Mouse (Mus musculus) gonadal fat pad, adult 2 months (tissue): Measurements from ENCODE around the gene Ptges2. TPM values are rescaled to one million over a fixed set of nuclear protein-coding genes. Genes with fewer than 3 reads are reported as not detected.

Experiments used
- DNase-seq: peaks from one replicate; pipeline ENCODE4 v3.0.0-alpha.2; 2012; ENCODE audit warnings: low read depth
- polyA plus RNA-seq: library from polyadenylated mRNA; depleted of rRNA; stranded (reverse); fragments of >200 nt; gene quantifications from 2 replicates; pipeline ENCODE4 v1.2.3, GENCODE M21; 2012

The Ptges2 gene
- polyA plus RNA-seq, 1 experiment, result 50.0 TPM

DNA sequence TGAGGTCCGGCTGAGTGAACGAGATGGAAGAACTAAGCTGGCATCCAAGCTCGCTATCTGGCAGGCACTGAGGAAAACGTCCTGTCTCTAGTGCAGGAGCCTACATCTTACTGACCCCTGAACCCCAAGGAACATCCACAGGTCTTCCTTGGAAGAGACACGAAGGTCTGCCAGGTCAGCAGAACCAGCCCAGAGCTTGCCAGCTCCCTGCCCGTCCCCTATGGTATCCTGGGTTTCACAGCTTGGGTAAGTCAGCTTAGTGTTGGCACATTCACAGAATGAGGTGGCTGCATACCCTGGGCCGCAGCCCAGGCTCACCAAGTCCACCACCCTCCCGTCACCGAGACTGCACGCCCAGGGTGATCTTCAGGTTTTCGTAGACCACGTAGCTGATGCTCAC, 20.1 kb downstream of the Ptges2 start:
- DNase-seq, result no peak

DNA sequence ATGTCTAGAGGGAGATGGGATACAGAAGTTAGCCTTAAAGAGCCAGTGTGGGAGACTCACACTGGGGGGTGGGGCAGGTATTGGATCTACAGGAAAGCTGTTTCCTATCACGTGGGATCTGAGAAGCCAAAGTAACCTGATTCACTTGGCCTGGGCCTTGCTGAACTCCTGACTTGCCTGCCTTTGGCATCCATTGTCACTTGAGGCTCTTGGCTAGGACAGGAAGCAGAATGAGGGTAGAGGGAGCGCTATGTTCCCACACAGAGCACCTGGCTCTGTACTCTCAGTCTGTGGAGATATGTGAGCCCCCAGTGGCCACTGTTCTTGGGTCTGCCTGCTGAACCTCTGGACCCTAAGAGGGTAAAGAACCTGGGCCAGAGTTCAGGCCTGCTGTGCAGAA, 20.9 kb downstream of the Ptges2 start:
- no peak for DNase-seq

DNA sequence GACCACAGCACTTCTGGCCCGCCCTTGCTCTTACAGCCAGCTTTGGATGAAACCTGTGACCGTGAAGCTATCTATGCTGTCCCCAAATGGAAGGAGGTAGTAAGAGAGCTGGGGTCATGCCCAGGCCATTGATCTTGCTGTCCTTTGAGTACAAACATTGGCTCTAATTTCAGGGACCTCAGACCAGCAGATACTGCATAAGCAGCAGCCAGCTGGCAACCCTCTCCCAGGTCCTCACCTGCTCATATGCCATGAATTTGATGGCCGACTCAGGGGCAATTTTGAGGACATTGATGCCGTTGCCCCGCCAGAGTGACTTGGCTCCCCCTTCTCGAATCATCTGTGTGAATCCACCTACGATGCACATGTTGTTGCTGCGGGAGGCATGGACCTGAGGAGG, 21.8 kb downstream of the Ptges2 start:
- no peak for DNase-seq

DNA sequence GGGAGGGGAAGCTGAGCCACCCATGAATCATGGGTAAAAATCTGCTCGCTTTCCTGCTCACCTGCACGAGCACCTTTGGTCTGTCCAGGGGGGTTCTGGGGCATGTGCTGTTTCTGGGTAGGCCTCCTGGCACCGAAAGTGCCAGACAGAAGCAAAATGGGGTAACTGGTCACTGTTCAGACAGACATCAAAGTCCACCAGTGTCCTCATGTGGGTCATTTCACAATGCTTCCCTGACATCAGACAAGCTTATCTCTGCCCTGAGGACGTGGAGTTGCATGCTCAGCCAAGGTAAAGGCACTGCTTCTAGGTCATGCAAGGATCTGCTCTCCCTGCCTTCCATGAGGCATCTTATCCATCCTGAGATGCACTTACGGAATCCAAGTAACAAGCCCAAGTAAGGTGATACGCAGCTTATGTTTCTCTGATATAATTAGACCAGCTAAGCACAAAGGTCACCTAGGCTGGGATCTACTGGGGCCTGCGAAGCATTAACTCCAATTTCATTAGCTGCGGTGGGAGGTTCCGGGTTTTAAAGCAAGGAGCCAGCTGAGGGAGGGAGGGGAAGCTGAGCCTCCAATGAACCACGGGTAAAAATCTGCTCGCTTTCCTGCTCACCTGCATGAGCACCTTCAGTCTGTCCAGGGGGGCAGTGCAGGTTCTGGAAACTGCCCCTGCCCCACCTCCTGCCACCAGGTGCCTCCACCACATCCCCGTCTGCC, 22.9 kb downstream of the Ptges2 start:
- no peak for DNase-seq

DNA sequence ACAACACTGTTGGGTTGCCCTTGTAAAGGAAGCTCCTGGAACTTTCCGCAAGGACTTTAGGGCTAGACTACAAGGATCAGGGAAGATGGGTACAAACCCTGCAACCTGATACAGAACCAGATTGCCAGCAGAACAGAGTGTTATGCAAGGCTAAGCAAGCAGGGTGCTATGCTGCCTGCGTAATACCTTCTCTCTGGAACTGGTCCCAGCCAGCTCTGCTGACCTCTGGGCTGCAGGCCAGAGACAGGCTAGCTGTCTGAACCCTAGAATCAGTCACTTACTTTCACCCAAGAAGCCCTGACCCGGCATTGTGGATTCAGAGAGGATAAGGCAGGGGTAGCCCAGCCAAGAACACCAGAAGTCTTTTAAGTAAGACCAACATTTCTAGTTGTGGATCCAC, 23.7 kb downstream of the Ptges2 start:
- DNase-seq, result no peak

DNA sequence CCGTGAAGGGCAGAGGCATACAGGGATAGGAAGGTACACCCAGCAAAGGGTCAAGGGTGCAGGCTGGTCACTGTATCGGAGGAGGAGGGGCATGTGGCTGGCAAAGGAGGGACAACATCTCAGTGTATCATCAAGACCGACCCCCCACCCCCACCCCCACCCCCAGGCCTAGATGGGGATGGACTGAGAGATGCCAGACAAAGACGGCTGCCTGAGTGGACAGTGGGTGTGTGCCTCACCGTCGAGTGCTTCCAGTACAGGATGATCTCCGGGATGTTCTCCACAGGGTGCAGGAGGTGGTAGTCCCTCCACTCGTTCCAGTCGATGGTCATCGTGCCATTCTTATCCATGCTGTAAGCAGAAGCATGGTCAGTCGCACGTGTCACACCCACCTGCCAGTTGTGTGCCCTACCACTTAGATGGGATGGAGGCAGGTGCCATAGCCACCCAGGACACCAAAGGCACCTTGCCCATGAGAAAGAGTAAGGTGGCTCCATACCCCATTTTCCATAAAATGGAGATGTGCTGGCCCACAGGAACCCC, 24.4 kb downstream of the Ptges2 start:
- no peak for DNase-seq

DNA sequence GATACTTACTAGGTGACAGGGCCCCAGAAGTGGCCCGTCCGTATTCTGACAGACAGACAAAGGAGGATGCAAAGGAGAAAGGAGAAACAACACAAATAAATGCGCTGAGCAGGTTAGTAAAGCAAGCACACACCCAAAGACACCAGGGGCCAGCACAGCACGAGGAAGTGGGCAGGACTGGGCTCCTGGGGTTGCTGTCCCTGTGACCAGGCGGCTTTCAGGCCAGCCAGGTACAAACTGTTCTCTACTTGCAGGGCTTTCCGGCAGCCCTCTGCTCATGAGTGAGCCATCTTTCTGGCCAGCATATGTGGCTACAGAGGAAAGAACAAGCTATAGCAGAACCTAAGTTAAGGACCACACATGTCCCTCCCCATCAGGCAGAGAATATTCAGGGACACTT, 25.0 kb downstream of the Ptges2 start:
- DNase-seq, result no peak

DNA sequence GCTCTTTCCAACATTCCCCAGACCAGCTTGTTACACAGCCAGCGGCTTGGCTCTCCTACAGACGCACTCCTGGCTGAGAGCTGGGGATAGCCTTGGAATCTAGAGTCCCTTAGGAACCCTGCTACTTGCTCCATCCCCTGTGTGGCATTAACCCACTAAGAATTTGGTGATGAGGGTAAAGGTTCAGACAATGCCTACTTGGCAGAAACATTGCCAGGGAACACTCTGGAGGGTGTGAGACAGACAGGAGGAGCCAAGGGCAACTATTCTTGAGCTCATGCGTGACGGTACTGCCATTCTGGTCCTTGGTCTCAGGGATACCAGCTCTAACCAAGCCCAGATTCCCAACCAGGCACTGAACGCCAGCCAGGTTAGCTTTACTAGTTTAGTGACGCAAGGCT, 26.2 kb downstream of the Ptges2 start:
- DNase-seq, result no peak

DNA sequence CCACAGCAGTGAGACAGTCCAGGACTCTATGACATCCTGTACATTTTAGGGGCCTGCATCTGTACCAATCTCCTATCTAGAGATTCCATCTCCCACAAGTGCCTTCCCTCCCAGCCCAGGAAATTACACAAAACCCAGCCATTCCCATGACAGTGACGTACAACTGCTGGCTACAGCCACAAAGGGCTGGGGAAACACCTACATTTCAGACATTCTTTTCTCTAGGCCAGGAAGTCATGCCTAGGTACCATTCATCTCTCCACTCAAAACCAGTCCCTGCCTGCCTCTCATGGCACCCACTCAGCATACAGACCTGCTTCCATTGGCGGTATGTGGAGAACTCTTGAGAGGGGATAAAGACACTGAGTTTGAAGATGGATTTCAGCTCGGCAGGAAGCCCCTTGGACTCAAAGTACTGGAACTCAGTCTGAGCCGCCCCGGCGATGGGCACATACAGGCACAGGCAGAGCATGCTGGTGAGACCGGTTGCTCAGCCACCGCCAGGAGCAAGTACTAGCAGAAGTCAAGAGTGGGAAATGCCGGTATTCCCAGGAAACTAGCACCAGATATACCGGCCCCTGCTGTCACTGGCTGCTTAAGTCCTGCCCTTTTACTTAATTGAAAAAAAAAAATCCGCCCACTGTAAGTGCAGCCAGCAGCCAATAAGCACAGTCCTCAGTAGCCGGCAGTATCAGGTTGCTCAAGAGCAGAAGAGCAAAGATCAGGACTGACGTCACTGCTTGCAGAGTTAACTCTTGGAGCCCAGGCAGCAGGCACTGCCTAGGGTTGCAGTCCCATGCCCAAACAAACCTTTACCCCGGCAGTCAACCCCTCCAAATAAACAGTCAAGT, 28.0 kb downstream of the Ptges2 start:
- no peak for DNase-seq

DNA sequence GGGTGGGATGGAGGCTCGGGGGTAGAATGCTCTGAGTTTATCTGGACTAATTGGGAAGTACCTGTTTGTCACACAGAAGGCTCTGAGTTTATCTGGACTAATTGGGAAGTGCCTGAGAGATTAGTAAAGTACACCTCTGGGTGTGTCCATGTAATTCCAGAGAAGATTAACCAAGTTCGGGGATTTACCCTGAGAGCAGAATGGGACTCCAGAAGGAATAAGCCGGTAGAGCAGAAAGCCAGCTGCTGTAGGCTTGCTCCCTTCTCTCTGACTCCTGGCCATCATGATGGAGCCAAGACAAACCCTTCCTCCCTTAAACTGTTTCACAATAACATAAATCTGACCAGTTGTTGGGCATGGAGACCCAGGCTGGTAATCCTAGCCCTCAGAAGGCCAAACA, 29.1 kb downstream of the Ptges2 start:
- no peak for DNase-seq

DNA sequence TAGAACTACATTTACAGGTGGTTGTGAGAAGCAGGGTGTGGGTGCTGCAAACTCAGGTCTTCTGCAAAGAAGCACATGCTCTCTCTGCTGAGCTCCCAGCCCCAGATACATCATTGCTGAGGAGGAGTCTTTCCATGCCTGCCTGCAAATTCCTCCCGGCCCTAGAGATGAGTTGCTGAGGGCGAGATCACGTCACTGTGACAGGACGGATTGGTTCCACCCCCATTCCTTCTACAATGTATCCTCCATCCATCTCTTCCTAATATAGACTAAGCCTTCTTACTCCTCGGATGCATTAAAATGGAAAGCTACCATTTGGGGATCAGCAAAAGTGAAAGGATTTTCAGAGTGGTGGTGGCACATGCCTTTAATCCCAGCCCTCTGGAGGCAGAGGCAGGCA, 29.9 kb downstream of the Ptges2 start:
- DNase-seq, result no peak

DNA sequence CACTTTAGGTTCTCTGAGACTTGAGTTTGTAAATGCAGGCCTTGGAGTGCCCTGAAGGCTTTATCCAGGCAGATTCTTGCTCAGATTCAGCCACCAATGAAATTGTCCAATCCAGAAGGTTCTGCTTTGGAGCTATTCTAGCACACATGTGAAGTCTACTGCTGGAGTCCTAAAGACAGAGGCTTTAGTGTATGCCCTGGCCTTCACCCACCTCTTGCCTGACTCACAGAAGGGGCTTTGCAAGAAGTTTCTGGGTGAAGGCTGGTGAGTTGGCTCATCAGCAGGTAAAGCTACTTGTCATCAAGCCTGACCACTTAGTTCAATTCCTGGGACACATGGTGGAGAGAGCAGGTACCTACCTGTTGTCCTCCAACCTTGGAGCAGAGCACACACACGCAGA, 30.4 kb downstream of the Ptges2 start:
- no peak for DNase-seq

DNA sequence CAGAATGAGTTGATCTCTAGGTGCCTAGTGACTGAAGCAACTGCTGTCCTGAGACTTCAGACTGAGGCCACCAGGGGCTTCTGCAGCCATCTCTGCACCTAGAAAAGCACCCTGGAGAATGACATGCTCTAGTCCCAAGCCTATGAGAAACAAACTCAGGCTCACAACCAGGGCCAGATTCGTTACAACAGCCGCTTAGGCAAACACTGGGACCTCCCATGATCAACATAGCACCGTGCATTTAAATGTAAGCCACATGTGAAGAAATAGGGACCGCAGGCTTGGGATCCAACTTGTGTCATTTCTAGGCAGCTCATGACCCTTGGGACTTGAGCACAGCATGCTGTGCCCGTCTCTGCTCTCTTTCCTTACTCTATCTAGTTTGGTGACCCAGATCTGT, 32.0 kb downstream of the Ptges2 start:
- DNase-seq, result no peak

DNA sequence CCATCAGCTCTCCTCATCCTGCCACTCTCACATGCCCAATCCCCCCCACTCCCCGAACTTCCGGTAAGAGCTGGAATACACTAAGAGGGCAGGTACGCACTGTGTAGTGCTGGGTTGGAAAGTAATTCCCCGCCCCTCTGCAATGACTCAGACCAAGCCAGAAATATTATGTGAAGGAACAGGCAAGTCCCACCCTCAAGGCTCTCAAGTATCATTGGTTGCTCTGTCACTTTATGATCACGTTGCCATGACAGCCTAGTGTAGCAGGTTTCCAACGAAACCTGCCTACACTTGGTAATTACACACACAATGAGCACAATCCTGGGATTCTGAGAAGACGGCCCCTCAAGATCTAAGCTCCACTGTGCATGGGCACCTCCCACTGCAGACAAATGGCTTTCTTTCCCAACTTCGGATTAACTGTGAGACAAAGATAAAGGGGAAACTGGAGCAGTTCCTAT, 32.6 kb downstream of the Ptges2 start:
- DNase-seq, result no peak

DNA sequence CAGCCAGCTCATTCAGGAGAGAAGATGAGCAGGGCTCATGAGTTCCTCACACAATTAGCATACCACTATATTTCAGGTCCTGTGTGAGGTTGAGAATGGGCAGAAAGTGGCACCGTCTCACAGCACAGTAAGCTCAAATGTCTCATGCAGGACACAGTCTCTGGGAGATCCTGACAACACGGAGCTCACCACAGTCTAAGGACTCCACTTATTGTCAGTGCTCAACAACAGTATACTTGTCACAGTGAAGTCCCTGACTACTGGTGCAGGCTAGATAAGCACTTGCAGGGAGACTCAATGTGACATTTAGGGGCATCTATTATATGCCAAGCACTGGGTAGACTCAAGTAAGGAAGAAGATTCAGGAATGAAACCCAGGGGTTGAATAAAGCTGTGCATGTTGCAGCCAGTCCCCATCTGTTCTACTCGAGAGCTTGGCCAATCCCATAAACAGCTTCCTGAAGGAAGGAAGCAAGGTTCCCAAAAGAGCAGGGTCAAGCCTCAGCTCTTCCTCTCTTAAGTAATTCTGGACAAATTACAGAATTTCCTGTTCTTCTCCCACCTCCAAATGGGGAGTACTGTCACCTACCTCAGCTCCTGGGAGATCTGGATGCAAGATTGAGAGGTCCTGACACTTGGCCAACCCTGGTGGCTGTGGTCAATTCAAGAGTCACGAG, 33.7 kb downstream of the Ptges2 start:
- no peak for DNase-seq

DNA sequence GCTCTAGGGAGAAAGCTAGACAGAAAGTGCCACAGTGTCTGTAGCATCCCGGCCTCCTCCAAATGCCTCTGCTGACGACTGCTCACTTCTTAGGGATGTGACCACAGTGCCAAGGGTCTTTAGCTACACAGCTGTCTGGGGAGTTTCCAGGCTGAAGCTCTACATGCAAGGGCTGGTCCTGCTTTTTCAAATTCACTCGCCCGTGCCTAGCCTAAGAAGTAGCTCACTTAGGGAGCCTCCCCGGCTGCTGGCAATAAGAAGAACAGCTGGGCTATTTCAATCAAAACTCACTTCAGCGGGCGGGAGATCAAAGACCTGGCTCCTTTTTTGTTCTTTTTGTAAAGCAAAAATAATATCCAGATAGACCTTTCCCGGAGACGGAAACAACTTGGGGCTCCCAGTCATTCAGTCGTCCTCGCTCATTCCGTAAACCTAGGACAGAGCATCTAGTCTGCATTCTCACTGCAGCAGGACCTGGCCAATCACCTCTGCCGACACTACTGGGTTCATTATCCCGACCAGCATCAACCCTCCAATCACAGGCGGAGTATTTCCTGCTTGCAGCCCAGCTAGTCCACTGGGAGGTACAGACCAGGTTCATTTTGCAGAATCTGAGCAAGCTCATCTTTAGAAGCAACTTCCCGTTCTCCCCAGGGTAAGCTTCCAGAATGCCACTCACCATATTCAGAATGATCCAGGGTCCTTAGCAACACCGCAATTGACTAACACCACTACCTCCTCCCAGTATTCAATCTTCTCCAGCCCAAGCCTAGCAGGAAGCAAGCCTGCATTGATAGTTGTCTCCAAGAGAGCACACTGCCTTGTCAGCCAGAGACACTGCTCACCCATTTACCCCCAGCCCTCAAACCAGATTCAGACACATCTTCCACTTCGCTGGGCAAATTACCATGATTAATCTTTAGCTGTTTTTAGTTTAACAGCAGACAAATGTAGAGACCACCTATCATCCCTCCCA, 35.3 kb downstream of the Ptges2 start:
- no peak for DNase-seq

DNA sequence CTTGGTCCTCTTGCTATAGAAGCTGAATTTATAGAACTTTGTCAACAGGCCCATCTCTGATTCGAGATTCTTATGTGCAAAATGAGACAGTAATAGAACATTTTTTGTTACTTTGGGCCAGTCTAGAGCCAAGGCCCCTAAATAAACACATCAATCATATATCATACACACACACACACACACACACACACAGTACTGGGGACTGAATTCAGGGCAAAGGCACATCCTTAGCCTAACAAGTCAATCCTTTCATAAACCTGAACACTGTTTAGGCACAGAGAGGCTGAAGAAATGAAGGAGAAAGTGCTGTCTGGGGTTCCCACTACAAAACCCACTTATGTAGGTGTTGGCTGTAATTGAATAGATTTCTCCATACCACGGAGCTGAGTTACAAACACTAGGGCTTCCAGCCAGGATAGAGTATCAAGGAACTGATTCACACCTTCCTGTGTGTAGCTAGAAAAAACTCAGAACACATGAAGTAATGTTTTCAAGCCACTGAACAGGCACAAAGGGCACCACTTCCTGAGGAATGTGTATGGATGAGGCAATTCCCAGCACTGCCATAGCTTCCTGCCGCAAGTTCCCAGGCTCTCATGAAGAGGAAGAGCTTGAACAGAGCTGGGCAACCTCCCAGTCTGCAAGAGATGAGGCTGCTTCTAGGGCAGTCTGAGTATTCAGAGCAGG, 41.1 kb downstream of the Ptges2 start:
- no peak for DNase-seq

DNA sequence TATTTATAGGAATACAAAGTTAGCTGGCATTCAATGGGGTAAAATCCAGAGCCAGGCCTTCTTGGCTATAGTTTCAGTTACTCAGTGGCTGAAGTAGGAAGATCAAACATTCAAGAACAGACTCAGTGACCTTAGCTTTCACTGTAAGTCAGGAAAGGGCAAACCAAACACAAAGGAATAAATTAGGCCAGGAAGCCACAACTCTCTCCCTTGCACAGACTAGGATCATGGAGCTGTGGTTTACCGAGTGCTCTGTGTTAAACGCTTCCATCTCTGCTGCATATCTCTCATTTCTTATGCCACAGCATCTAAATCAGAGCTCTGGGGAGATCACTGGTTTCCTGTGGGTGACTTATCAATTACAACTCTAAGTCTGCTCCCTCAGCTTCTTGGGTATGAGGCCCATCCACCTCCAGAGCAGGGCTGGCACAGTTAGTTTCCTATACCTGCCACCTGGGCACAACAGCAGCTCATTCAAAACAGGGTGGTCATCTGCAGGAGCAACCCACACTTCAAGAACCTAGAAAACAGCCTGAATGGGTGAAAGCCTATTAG, 42.0 kb downstream of the Ptges2 start:
- no peak for DNase-seq

DNA sequence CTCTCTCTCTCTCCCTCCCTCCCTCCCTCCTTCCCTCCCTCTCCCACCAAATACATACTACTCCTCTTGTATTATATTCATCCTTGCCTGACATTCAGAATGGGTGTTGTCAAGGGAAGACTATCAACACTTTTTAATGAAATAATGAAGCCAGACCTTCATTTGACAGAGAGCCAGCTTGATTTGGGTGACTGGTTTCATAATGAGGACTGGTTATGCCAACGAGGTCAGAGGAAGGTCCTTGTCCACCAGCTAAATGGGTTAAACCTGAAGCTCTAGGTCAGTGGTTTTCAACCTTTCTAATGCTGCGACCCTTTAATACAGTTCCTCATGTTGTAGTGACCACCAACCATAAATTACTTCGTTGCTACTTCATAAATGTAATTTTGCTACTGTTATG, 43.0 kb downstream of the Ptges2 start:
- no peak for DNase-seq

DNA sequence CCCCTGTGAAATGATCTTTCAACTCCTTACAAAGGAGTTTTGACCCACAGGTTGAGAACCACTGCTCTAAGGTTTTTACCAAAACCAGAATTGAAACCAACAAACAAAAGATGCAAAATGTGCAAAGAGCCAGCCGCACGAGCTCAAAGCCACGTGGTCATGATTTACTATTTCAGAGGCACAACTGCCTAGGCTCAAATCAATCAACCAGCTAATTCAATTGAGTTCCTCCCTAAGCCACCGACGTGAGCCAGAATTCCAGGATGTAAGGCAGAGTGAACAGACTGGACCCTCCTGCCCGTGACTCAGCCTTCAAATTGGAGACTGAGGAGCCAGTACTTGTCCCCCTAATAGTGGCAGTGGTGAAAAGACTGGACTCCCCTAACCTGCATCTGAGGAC, 43.5 kb downstream of the Ptges2 start:
- no peak for DNase-seq
